Mouse (Mus musculus): ENCODE measurements around the gene Otud4.
"Not testable (repeated sequence)": the region's sequence is repeated elsewhere in the genome, so short reads cannot be mapped to it uniquely, and the experiment has no call there.

Otud4 gene

GRCm38 (mm10) chr8:79638707-79639549, 490 bp upstream of the Otud4 start:
- CTCF ChIA-PET, result interaction anchor here (0.7 kb wide), 2 partner anchors 11 kb away, joined by 3 to 6 read pairs; no protein-coding TSS in a partner anchor

GRCm38 (mm10) chr8:79641119-79641518, 1.7 kb downstream of the Otud4 start:
- CTCF ChIA-PET, result interaction anchor here (1.0 kb wide), 1 partner anchor 25 kb away, joined by 3 read pairs; no protein-coding TSS in a partner anchor

GRCm38 (mm10) chr8:79649569-79649968, 10.2 kb downstream of the Otud4 start:
- CTCF ChIA-PET, result interaction anchor here (0.6 to 0.9 kb wide), 2 partner anchors 11 to 19 kb away, joined by 3 to 6 read pairs; no protein-coding TSS in a partner anchor

- CTCF ChIA-PET, result interaction anchor here (0.9 kb wide), 1 partner anchor 12 kb away, joined by 6 read pairs; no protein-coding TSS in a partner anchor
Measured at GRCm38 (mm10) chr8:79650158-79650814, 10.9 kb downstream of the Otud4 start.

GRCm38 (mm10) chr8:79653736-79654135, 14.3 kb downstream of the Otud4 start:
- CTCF ChIA-PET, result no interaction called here

GRCm38 (mm10) chr8:79658715-79659114, 19.3 kb downstream of the Otud4 start:
- CTCF ChIA-PET, result interaction anchor here (0.6 kb wide), 1 partner anchor 10 kb away, joined by 5 read pairs; no protein-coding TSS in a partner anchor

- CTCF ChIA-PET, result no interaction called here
Measured at GRCm38 (mm10) chr8:79676461-79676860, 37.0 kb downstream of the Otud4 start.

GRCm38 (mm10) chr8:79679005-79679404, 39.6 kb downstream of the Otud4 start:
- CTCF ChIA-PET, result no interaction called here

GRCm38 (mm10) chr8:79680083-79680482, 40.7 kb downstream of the Otud4 start:
- CTCF ChIA-PET, result not testable (repeated sequence)

- CTCF ChIA-PET, result no interaction called here
Measured at GRCm38 (mm10) chr8:79680555-79680954, 41.1 kb downstream of the Otud4 start.

- CTCF ChIA-PET, result no interaction called here
Measured at GRCm38 (mm10) chr8:79680965-79681364, 41.5 kb downstream of the Otud4 start.

- CTCF ChIA-PET, result not testable (repeated sequence)
Measured at GRCm38 (mm10) chr8:79685927-79686326, 46.5 kb downstream of the Otud4 start.

- CTCF ChIA-PET, result no interaction called here
Measured at GRCm38 (mm10) chr8:79692531-79692930, 53.1 kb downstream of the Otud4 start.

- CTCF ChIA-PET, result no interaction called here
Measured at GRCm38 (mm10) chr8:79706687-79707086, 67.3 kb downstream of the Otud4 start.

- CTCF ChIA-PET, result interaction anchor here (0.5 kb wide), 1 partner anchor 30 kb away, joined by 3 read pairs; no protein-coding TSS in a partner anchor
Measured at GRCm38 (mm10) chr8:79711064-79711961, 71.9 kb downstream of the Otud4 start, which contains the start of the genes Abce1 and Anapc10. Gene Abce1, minus strand, starts transcription at chr8:79711740. Gene Anapc10, plus strand, starts transcription at chr8:79711820.

- CTCF ChIA-PET, result no interaction called here
Measured at GRCm38 (mm10) chr8:79712676-79713075, 73.3 kb downstream of the Otud4 start.

GRCm38 (mm10) chr8:79721537-79721936, 82.1 kb downstream of the Otud4 start:
- CTCF ChIA-PET, result no interaction called here

- CTCF ChIA-PET, result no interaction called here
Measured at GRCm38 (mm10) chr8:79723308-79723707, 83.9 kb downstream of the Otud4 start.

GRCm38 (mm10) chr8:79724589-79724988, 85.2 kb downstream of the Otud4 start:
- CTCF ChIA-PET, result no interaction called here
